8 mouse cellular contexts compared by ENCODE assay signal in genomic region chr10:40302140-40302985, GRCm38 (mm10). TPM values are rescaled to one million over a fixed set of nuclear protein-coding genes. Genes with fewer than 3 reads are reported as not detected.
DNase-seq lines count a peak whose midpoint lies in the region; ATAC-seq and TF ChIP-seq lines count a peak whose summit lies in the region.

Amd1 (minus strand) TSS chr10:40302186.

- peak; percentile 96 for ATAC-seq in embryonic facial prominence, embryonic 13.5 days (ENCODE audit: insufficient number of reproducible peaks, insufficient read depth, low FRiP score, low TSS enrichment, low read depth)
- ATAC-seq in limb, embryonic 12.5 days (ENCODE audit: insufficient number of reproducible peaks, insufficient read depth, low FRiP score, low TSS enrichment, low read depth) = peak; percentile 97
- ATAC-seq in midbrain, embryonic 15.5 days (replicated peaks) = peak; percentile 98

- H3K4me2 ChIP-seq in embryonic facial prominence, embryonic 13.5 days = peak within 1 kb of the TSS; percentile 78
- H3K4me2 ChIP-seq in limb, embryonic 12.5 days = peak within 1 kb of the TSS; percentile 76
- H3K4me2 ChIP-seq in midbrain, embryonic 15.5 days = peak within 1 kb of the TSS; percentile 59

- peak; percentile 98 for DNase-seq in 3134 (ENCODE audit: extremely low read depth, insufficient read length, low spot score)
- peak; percentile 100 for DNase-seq in adrenal gland, postnatal 36 days
- DNase-seq in heart, adult 18-20 months = peak; percentile 100
- peak; percentile 100 for DNase-seq in kidney, adult 2 months
- peak; percentile 96 to 99 for DNase-seq in spleen, adult 2 months (ENCODE audit: low read depth in 1 of 2, low spot score in 2 of 2)

- H3K36me3 ChIP-seq in embryonic facial prominence, embryonic 13.5 days = no peaks in the 10 kb centered on the region; the same call in 1 of the 2 replicates
- H3K36me3 ChIP-seq in kidney, adult 2 months (ENCODE audit: control insufficient read depth, insufficient read depth, low read length) = no peaks in the 10 kb centered on the region
- H3K36me3 ChIP-seq in limb, embryonic 12.5 days = no peaks in the 10 kb centered on the region; the same call in 1 of the 2 replicates
- no peaks in the 10 kb centered on the region for H3K36me3 ChIP-seq in midbrain, embryonic 15.5 days (replicated peaks)
- H3K36me3 ChIP-seq in spleen, adult 2 months (ENCODE audit: control insufficient read depth, insufficient read depth, low read length) = no peaks in the 10 kb centered on the region

- H3K9me3 ChIP-seq in embryonic facial prominence, embryonic 13.5 days = 0 out of 2 replicates have a peak, but pooled peaks cover 5% of the 10 kb centered on the region
- peaks cover 8% of the 10 kb centered on the region; the same call in 1 of the 2 replicates for H3K9me3 ChIP-seq in limb, embryonic 12.5 days
- no peaks in the 10 kb centered on the region for H3K9me3 ChIP-seq in midbrain, embryonic 15.5 days

- peak within 1 kb of the TSS; percentile 97 for H3K9ac ChIP-seq in embryonic facial prominence, embryonic 13.5 days
- H3K9ac ChIP-seq in limb, embryonic 12.5 days (replicated peaks) = peak within 1 kb of the TSS; percentile 97
- H3K9ac ChIP-seq in midbrain, embryonic 15.5 days = peak within 1 kb of the TSS; percentile 81

- H3K27ac ChIP-seq in embryonic facial prominence, embryonic 13.5 days = peak within 1 kb of the TSS; percentile 97
- peak within 1 kb of the TSS; percentile 71; the same call in 1 of the 2 replicates for H3K27ac ChIP-seq in kidney, adult 2 months (ENCODE audit: insufficient read depth, low read depth, low read length)
- H3K27ac ChIP-seq in limb, embryonic 12.5 days = peak within 1 kb of the TSS; percentile 98
- H3K27ac ChIP-seq in midbrain, embryonic 15.5 days = peak within 1 kb of the TSS; percentile 97
- H3K27ac ChIP-seq in spleen, adult 2 months (ENCODE audit: insufficient read depth, low read length) = peak within 1 kb of the TSS; percentile 73

- no peaks in the 10 kb centered on the region for H3K27me3 ChIP-seq in embryonic facial prominence, embryonic 13.5 days
- no peaks in the 10 kb centered on the region for H3K27me3 ChIP-seq in kidney, adult 2 months (replicated peaks; ENCODE audit: control insufficient read depth, insufficient read depth, low read length)
- H3K27me3 ChIP-seq in limb, embryonic 12.5 days = no peaks in the 10 kb centered on the region
- H3K27me3 ChIP-seq in midbrain, embryonic 15.5 days (replicated peaks) = no peaks in the 10 kb centered on the region
- no peaks in the 10 kb centered on the region for H3K27me3 ChIP-seq in spleen, adult 2 months (ENCODE audit: control insufficient read depth, insufficient read depth, low read length)

- H3K4me3 ChIP-seq in embryonic facial prominence, embryonic 13.5 days = peak within 1 kb of the TSS; percentile 98
- peak within 1 kb of the TSS; percentile 96 for H3K4me3 ChIP-seq in kidney, adult 2 months (ENCODE audit: insufficient read depth, low read depth, low read length)
- H3K4me3 ChIP-seq in limb, embryonic 12.5 days (replicated peaks) = peak within 1 kb of the TSS; percentile 98
- peak within 1 kb of the TSS; percentile 96 for H3K4me3 ChIP-seq in midbrain, embryonic 15.5 days
- H3K4me3 ChIP-seq in spleen, adult 2 months (ENCODE audit: extremely low read depth, insufficient read depth, insufficient read length) = peak within 1 kb of the TSS; percentile 87

- no peak for TF ChIP-seq CTCF in kidney, adult 2 months (conservative IDR thresholded peaks at IDR 0.05; ENCODE audit: insufficient read depth, insufficient read length, low read depth, low read length)
- no peak for TF ChIP-seq CTCF in spleen, adult 2 months (IDR thresholded peaks at IDR 0.05; ENCODE audit: extremely low read depth, insufficient read depth, insufficient read length, insufficient replicate concordance)

- peak; percentile 92 for TF ChIP-seq POLR2A in kidney, adult 2 months (IDR thresholded peaks at IDR 0.05; ENCODE audit: low read depth, low read length)
- TF ChIP-seq POLR2A in spleen, adult 2 months (IDR thresholded peaks at IDR 0.05; ENCODE audit: low read depth, low read length) = no peak

- H3K4me1 ChIP-seq in embryonic facial prominence, embryonic 13.5 days = peaks cover 20% of the 10 kb centered on the region
- H3K4me1 ChIP-seq in kidney, adult 2 months (ENCODE audit: control insufficient read depth, insufficient read depth, low read length) = no peaks in the 10 kb centered on the region; the same call in 1 of the 2 replicates
- peaks cover 15% of the 10 kb centered on the region for H3K4me1 ChIP-seq in limb, embryonic 12.5 days (replicated peaks)
- peaks cover 16% of the 10 kb centered on the region for H3K4me1 ChIP-seq in midbrain, embryonic 15.5 days
- H3K4me1 ChIP-seq in spleen, adult 2 months (ENCODE audit: control insufficient read depth, insufficient read depth, insufficient read length) = no peaks in the 10 kb centered on the region; the same call in none of the 2 replicates

- under 1% methylated on average over 55 of the region's 55 CpGs for WGBS in embryonic facial prominence, embryonic 13.5 days
- WGBS in kidney, adult 2 months = under 1% methylated on average over 55 of the region's 55 CpGs
- under 1% methylated on average over 55 of the region's 55 CpGs for WGBS in limb, embryonic 12.5 days
- under 1% methylated on average over 55 of the region's 55 CpGs for WGBS in midbrain, embryonic 15.5 days
- under 1% methylated on average over 55 of the region's 55 CpGs for WGBS in spleen, adult 2 months

RNA-seq across cellular contexts. Expression of gene Amd1, which starts in this region (rescaled TPM):
- total RNA-seq in adrenal gland, postnatal 36 days (2021) = 10 to 100 TPM; 40.9 to 47.8 TPM
- 53.7 and 61.7 TPM in 2 replicates for polyA plus RNA-seq in embryonic facial prominence, embryonic 13.5 days (2015; fragmentation: Nextera tagmentation; extraction: Ambion mirVana)
- total RNA-seq in heart, adult 18-20 months (2021) = 100 to 1,000 TPM in 1 of 2 experiments, 10 to 100 TPM in 1; 97.9 to 132 TPM
- polyA plus RNA-seq in kidney, adult 2 months (2012; rRNA removed) = 12.8 and 18.4 TPM in 2 replicates
- polyA plus RNA-seq in limb, embryonic 12.5 days (2016; fragmentation: Nextera tagmentation; extraction: Ambion mirVana) = 72.5 and 72.6 TPM in 2 replicates
- 37.1 and 42.1 TPM in 2 replicates for polyA plus RNA-seq in midbrain, embryonic 15.5 days (2015; fragmentation: Nextera tagmentation; extraction: Ambion mirVana)
- 4.1 and 5.3 TPM in 2 replicates for polyA plus RNA-seq in spleen, adult 2 months (2012; rRNA removed)

Comparison
In these comparisons a context has a peak if more than half of its experiments do, and no peak if none do; other contexts are left out.
1. Peak in every context shown above with its lines: DNase-seq, ATAC-seq, H3K4me3 ChIP-seq and H3K27ac ChIP-seq.